Comparison of ENCODE assay signal across 20 mouse cellular contexts in genomic region chr3:124157858-124158655, GRCm38 (mm10).
A peak's percentile ranks its signal among the peaks of the same experiment; 100 is the strongest.
DNase-seq lines count a peak whose midpoint lies in the region; ATAC-seq and TF ChIP-seq lines count a peak whose summit lies in the region.
"Had no signal": no experiment of that assay in that cellular context is flagged by ENCODE, and none has a peak within 500 bp of the region (broad histone marks: within the 10 kb centered on the region; RNA-seq: fewer than 3 reads in every experiment).

No protein-coding gene starts in this region.

- no peak overlapping the region for H3K9ac ChIP-seq in neural tube, embryonic 12.5 days
- H3K9ac ChIP-seq in neural tube, embryonic 15.5 days (replicated peaks) = no peak overlapping the region
- no peak overlapping the region for H3K9ac ChIP-seq in forebrain, postnatal 0 days
- H3K9ac ChIP-seq: embryonic facial prominence, embryonic 12.5 days; heart, embryonic 15.5 days; limb, embryonic 12.5 days; liver, embryonic 13.5 days had no signal

- no peaks in the 10 kb centered on the region for H3K9me3 ChIP-seq in neural tube, embryonic 12.5 days
- H3K9me3 ChIP-seq in neural tube, embryonic 15.5 days (replicated peaks) = no peaks in the 10 kb centered on the region
- H3K9me3 ChIP-seq in forebrain, postnatal 0 days (ENCODE audit: low read length) = no peaks in the 10 kb centered on the region
- H3K9me3 ChIP-seq: embryonic facial prominence, embryonic 12.5 days; heart, embryonic 15.5 days; limb, embryonic 12.5 days; liver, embryonic 13.5 days had no signal

- DNase-seq in cerebellum, adult 9-11 months = peak; percentile 10
- no peak for DNase-seq in cerebellum, postnatal 25 days
- DNase-seq in layer of hippocampus, adult 9-11 months = peak; percentile 3
- DNase-seq in layer of hippocampus, postnatal 36 days = no peak
- peak; percentile 47 for DNase-seq in forebrain, postnatal 0 days
- DNase-seq in ovary, postnatal 10 days (ENCODE audit: low spot score) = no peak
- DNase-seq: gastrocnemius, postnatal 25 days; heart, postnatal 4 days; kidney, postnatal 25 days; liver, embryonic 13.5 days; lung, postnatal 4 days; thymus, postnatal 14 days had no signal

- no peak overlapping the region for H3K4me2 ChIP-seq in neural tube, embryonic 12.5 days (replicated peaks)
- H3K4me2 ChIP-seq in neural tube, embryonic 15.5 days = no peak overlapping the region
- no peak overlapping the region for H3K4me2 ChIP-seq in forebrain, postnatal 0 days (ENCODE audit: low read depth)
- H3K4me2 ChIP-seq: embryonic facial prominence, embryonic 12.5 days; heart, embryonic 15.5 days; limb, embryonic 12.5 days; liver, embryonic 13.5 days had no signal

- H3K4me3 ChIP-seq in neural tube, embryonic 12.5 days = no peak overlapping the region
- no peak overlapping the region for H3K4me3 ChIP-seq in neural tube, embryonic 15.5 days (replicated peaks)
- no peak overlapping the region for H3K4me3 ChIP-seq in forebrain, postnatal 0 days (ENCODE audit: low read depth, low read length)
- H3K4me3 ChIP-seq: embryonic facial prominence, embryonic 12.5 days; heart, embryonic 15.5 days; limb, embryonic 12.5 days; liver, embryonic 13.5 days had no signal

- H3K27ac ChIP-seq in neural tube, embryonic 12.5 days = no peak overlapping the region
- H3K27ac ChIP-seq in neural tube, embryonic 15.5 days (replicated peaks) = no peak overlapping the region
- H3K27ac ChIP-seq in forebrain, postnatal 0 days (ENCODE audit: low read depth, low read length) = no peak overlapping the region
- H3K27ac ChIP-seq: embryonic facial prominence, embryonic 12.5 days; heart, embryonic 15.5 days; limb, embryonic 12.5 days; liver, embryonic 13.5 days had no signal

- no peaks in the 10 kb centered on the region for H3K4me1 ChIP-seq in neural tube, embryonic 12.5 days
- H3K4me1 ChIP-seq in neural tube, embryonic 15.5 days = no peaks in the 10 kb centered on the region
- no peaks in the 10 kb centered on the region for H3K4me1 ChIP-seq in forebrain, postnatal 0 days (ENCODE audit: insufficient read depth)
- H3K4me1 ChIP-seq: embryonic facial prominence, embryonic 12.5 days; heart, embryonic 15.5 days; limb, embryonic 12.5 days; liver, embryonic 13.5 days had no signal

- no peak for TF ChIP-seq CTCF in forebrain, postnatal 0 days (IDR thresholded peaks at IDR 0.05; ENCODE audit: low read depth)

- no peaks in the 10 kb centered on the region for H3K27me3 ChIP-seq in neural tube, embryonic 12.5 days (replicated peaks)
- no peaks in the 10 kb centered on the region for H3K27me3 ChIP-seq in neural tube, embryonic 15.5 days (replicated peaks)
- no peaks in the 10 kb centered on the region for H3K27me3 ChIP-seq in forebrain, postnatal 0 days (ENCODE audit: insufficient read depth, low read length)
- H3K27me3 ChIP-seq: CH12.LX; embryonic facial prominence, embryonic 12.5 days; heart, embryonic 15.5 days; limb, embryonic 12.5 days; liver, embryonic 13.5 days had no signal

- ATAC-seq in neural tube, embryonic 12.5 days (ENCODE audit: low FRiP score, low read depth) = peak; percentile 29; the same call in 1 of the 2 replicates
- no peak for ATAC-seq in neural tube, embryonic 15.5 days (ENCODE audit: low FRiP score)
- peak; percentile 67 for ATAC-seq in forebrain, postnatal 0 days
- ATAC-seq: hindbrain, embryonic 16.5 days; intestine, postnatal 0 days had no signal

- H3K36me3 ChIP-seq in neural tube, embryonic 12.5 days = no peaks in the 10 kb centered on the region
- H3K36me3 ChIP-seq in neural tube, embryonic 15.5 days = no peaks in the 10 kb centered on the region
- no peaks in the 10 kb centered on the region for H3K36me3 ChIP-seq in forebrain, postnatal 0 days (ENCODE audit: insufficient read depth)
- H3K36me3 ChIP-seq: embryonic facial prominence, embryonic 12.5 days; heart, embryonic 15.5 days; limb, embryonic 12.5 days; liver, embryonic 13.5 days had no signal

- whole genome bisulfite sequencing in neural tube, embryonic 12.5 days = 85% methylated on average over 6 of the region's 6 CpGs
- 82% methylated on average over 6 of the region's 6 CpGs for WGBS in neural tube, embryonic 15.5 days
- 59% methylated on average over 6 of the region's 6 CpGs for WGBS in forebrain, postnatal 0 days

Comparison
In these comparisons a context has a peak if more than half of its experiments do, and no peak if none do; other contexts are left out.
1. DNase-seq: peak in cerebellum, adult 9-11 months (single experiment), layer of hippocampus, adult 9-11 months (single experiment) and forebrain, postnatal 0 days (single experiment); none in cerebellum, postnatal 25 days (0 of 2), layer of hippocampus, postnatal 36 days (0 of 2) and ovary, postnatal 10 days (single experiment).